Mouse (Mus musculus): ENCODE measurements around the gene Casp9.

Casp9 gene

GRCm38 (mm10) chr4:141781201-141781985, 12.0 kb upstream of the Casp9 start:
- no peak for DNase-seq (ENCODE audit: low spot score)

DNA sequence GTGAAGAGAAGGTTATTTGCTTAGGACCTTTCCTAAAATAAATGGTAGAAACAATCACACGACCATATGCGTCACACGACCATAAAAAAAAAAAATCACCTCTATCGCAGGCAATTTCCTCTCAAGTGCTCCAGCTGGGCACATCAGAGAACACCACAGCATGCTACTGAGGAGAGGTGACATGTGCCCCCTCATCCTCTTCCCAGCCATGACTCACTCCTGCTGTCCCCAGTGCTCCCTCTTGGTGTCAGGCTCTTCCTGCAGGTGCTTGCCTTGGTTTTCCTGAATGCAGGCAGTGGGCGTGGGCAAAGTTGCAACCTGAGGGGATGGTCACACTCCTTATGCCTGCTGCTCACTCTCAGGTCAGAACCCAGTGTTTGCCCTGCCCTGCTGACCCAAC, 8.6 kb upstream of the Casp9 start:
- no peak for DNase-seq (ENCODE audit: low spot score)

- no peak for DNase-seq (ENCODE audit: low spot score)
Observed at GRCm38 (mm10) chr4:141786141-141786540, 7.3 kb upstream of the Casp9 start.

DNA sequence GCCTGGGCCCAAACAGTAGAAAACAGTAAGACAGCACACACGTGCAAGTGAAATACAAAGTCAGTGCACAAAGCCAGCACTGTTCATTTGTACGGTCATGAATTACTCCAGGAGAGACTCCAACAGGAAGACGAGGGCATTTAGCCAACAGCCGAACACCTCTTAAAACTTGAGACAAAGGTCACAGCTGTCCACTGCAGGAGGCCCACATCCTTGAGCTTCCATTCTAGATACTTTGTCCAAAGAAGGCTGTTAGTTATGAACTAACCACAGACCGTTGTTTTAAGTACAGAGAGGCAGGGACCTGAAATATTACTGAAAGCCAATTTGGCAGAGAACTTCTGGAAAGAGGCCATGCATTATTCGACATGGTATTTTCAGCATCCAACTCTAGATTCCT, 6.4 kb upstream of the Casp9 start:
- no peak for DNase-seq (ENCODE audit: low spot score)

DNA sequence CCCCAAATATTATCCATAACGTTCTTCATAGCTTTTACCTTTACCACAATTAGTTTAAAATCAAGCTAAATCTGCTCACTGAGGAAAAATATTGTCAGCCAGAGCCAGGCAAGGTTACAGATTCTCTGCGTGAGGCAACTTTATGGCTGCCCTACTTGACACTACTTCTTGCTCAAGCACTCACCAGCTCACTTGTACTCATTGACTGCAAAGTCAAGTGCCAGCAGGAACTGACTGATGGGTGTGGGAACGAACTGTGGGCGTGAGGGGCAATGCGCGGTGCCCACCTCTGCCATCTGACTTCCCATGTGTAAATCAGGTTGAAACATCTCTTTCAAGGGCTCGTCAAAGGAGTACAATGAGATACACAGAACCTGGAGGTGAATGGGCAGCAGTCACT, 6.0 kb upstream of the Casp9 start:
- DNase-seq (ENCODE audit: low spot score) = no peak

GRCm38 (mm10) chr4:141789564-141790218, 3.7 kb upstream of the Casp9 start:
- DNase-seq (ENCODE audit: low spot score) = peak; percentile 4

DNA sequence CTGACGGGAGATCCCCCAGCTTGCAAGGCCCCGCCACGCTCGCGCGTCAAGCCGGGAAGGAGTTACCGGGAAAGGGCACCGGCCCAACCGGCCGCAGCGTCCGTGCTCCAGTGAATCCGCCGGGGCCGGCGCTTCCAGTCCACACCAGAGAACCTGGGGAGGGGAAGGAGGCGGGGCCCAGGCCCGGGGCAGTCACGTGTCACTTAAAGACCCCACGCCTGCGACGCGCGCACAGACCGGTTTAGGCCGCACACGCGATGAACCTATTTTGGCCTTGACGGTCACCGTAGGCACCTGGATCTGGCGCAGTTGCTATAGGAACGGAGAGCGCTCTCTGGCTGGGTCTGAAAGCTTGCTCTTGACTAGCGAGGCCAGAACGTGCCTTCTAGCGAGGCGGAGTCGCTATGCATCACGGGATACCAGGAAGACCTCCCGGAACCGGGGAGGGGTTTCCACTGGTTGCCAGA, 2.9 kb upstream of the Casp9 start, which contains the start of gene Dnajc16:
Gene Dnajc16, minus strand, starts transcription at position 408 of the 467 bp plus-strand sequence.
- peak; percentile 100 for DNase-seq (ENCODE audit: low spot score)

GRCm38 (mm10) chr4:141791486-141791885, 1.9 kb upstream of the Casp9 start:
- no peak for DNase-seq (ENCODE audit: low spot score)

GRCm38 (mm10) chr4:141791951-141792350, 1.5 kb upstream of the Casp9 start:
- DNase-seq (ENCODE audit: low spot score) = no peak

DNA sequence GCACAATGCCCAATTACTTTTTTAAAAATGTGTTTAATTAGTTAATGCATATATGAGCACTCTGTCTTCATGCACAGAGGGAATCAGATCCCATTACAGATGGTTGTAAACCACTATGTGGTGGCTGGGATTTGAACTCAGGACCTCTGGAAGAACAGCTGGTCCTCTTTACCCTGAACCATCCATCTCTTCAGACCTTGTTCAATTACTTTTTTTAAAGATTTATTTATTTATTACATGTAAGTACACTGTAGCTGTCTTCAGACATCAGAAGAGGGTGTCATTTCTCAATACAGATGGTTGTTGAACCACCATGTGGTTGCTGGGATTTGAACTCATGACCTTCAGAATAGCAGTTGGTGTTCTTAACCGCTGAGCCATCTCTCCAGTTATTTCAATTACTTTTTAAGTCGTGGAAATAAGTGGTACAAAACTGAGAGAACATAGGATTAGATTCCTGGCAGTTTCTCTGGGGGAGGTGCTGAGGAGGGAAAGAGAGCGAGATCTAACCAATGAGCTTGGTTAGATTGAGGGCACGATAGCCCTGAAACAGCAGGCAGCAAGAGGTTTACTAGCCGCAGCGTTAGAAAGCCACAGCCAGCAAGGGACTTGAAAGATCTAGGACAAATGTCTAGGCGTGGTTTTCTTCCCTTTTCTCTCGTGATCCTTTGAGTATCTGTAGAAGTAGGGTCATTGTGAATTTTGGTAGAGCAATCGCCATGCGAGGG, 694 bp upstream of the Casp9 start:
- no peak for DNase-seq (ENCODE audit: low spot score)

GRCm38 (mm10) chr4:141794152-141794535, 732 bp downstream of the Casp9 start:
- DNase-seq (ENCODE audit: low spot score) = no peak

GRCm38 (mm10) chr4:141796356-141796755, 2.9 kb downstream of the Casp9 start:
- DNase-seq (ENCODE audit: low spot score) = no peak

GRCm38 (mm10) chr4:141796954-141797353, 3.5 kb downstream of the Casp9 start:
- no peak for DNase-seq (ENCODE audit: low spot score)

DNA sequence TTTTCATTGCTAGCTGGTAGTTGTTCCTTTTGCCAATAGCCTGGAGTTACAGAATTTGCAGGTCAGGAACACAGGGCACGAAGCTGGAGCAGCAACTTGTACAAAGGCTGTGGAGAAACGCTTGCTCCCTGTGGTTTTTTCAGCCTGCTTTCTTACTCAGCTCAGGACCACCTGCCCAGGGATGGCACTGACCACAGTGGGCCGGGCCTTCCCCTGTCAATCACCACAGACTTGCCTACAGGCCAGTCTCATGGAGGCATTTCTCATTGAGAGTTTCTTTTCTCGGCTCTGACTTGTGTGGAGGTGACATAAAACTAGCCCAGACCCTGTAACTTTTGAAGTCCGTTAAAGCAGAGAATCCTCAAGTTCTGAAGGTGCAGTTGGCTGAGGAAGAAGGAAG, 4.1 kb downstream of the Casp9 start:
- no peak for DNase-seq (ENCODE audit: low spot score)

DNA sequence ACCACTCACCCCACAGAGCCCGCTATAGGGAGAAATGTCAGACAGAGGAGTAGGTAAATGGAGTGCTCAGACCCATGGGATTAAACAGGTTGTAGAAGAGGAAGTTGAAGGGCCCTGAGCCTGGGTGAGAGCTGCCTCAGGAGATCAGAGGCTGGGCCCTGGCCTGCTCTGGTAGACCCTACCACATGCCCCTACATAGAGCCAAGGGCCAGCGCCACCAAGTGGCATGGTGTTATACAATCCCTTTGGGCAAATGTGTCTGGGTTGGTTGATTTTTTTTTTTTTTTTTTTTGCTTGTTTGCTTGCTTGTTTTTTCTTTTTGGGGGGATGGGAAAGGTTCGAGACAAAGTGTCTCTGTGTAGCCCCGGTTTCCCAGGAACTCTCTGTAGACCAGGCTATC, 10.7 kb downstream of the Casp9 start:
- DNase-seq (ENCODE audit: low spot score) = no peak

DNA sequence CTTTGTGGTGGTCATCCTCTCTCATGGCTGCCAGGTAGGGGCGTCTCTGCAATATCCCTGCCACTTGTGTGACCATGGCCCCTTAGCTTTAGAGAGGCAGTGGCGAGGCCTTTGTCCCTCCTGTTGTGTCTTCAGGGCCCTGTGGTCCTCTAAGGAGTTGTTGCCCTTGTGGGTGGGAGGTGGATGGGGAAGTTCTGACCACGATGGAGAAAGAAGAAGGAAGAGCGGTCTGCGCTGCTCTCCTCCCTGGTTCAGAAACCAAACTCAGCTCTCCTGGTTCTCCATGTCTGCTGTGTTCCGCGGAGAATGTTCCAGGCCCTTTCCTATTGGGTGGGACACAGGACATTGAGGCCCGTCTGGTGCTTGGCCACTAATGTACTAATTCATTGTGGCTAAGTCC, 12.5 kb downstream of the Casp9 start:
- DNase-seq (ENCODE audit: low spot score) = no peak

DNA sequence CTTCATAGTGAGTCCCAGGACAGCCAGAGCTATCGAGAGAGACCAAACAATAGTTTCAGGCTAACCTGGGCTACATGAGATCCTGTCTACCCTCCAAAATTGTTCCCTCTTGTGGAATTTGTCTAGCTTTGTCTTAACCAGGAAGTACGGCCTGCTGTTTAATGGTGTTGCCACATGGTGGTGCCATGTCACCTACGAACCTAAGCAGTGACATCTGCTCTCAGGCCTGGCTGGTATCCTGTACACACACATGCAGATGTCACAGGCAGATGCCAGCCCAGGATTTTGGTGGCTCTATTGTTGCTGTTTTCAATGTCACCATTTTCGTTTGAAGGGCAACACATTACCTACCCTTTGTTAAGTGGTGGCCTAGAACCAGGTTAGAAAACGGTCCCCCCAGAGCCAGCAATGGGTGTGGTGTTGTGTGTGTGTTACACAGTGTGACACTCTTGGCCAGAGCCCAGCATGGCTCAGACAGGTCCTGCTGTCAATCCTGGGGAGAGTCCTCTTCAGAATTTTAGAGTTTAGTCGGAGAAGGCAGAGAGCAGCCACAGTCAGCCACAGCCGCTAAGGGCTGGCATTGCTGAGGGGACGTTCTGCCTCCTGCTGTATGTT, 16.5 kb downstream of the Casp9 start:
- peak; percentile 67 for DNase-seq (ENCODE audit: low spot score)

DNA sequence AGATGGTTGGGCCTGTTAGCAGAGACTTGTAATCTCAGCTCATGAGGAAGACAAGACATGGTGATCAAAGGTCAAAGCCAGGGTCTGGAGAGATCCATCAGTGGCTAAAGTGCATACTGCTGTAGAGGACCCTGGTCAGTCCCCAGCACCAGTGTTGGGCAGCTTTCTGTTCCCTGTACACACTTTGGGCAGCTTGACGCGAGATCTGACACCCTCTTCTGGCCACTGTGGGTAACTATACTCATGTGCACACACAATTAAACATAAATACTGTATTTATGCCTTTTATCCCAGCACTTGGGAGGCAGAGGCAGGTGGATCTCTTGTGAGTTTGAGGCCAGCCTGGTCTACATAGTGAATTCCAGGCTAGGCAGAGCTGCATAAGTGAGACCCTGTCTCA, 17.6 kb downstream of the Casp9 start:
- DNase-seq (ENCODE audit: low spot score) = no peak

DNA sequence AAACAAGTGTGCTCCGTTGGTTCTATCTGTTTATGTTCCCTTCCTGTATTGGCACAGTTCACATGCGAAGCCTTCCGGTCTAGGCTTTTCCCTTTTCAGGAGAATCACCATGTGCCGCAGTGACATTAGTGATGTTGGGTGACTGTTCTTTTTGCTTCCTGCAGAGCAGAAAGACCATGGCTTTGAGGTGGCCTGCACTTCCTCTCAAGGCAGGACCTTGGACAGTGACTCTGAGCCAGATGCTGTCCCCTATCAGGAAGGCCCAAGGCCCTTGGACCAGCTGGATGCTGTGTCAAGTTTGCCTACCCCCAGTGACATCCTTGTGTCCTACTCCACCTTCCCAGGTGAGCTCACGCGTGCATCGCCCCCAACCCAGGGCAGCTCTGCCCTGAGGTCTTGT, 18.0 kb downstream of the Casp9 start:
- DNase-seq (ENCODE audit: low spot score) = peak; percentile 22

GRCm38 (mm10) chr4:141816267-141816666, 22.9 kb downstream of the Casp9 start:
- no peak for DNase-seq (ENCODE audit: low spot score)

DNA sequence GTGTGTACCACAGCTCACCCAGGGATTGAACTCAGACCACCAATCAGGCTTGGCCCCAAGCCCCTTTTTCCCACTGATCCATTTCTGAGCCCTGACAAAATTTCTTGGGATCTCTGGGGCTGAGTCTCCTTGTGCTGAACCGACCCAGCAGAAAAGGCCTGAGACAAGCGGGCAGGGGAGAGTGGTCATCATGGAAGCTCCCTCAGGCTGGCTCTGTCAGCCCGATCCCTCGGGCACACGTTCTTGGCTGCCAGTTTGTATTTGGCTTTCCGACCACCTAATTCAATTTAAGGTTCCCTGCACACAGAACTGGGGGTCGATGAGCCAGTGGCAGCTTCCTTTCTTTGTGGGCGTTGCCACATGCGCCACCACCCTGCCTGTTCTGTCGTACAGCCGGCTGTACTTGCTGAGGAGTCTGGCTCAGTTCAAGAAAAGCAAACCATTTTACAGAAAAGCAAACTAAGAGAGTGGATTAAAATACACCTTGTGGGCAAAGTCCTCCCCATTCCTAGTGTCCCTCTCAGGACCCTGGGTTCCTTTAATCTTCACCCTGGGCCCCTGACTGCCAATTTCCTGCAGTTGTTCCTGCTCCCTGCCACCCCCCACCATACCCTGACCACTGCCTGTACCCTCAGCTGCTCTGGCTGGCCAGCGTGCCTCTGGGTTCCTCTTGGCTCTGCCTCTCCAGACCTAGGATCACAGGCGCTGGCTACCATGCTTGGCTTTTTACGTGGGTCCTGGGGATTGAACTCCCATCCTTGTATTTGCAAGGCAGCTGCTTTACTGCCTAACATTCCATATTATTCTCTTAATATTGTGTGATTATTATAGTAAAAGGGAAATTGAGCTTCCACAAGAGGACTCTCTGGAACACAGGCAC, 23.6 kb downstream of the Casp9 start:
- no peak for DNase-seq (ENCODE audit: low spot score)

Data from embryo, embryonic 10.5 days (tissue).